Mouse (Mus musculus) heart, embryonic 16.5 days (tissue): Measurements from ENCODE around the gene Olfr716. TPM values are rescaled to one million over a fixed set of nuclear protein-coding genes. Genes with fewer than 3 reads are reported as not detected.
"Not testable (repeated sequence)": the region's sequence is repeated elsewhere in the genome, so short reads cannot be mapped to it uniquely, and the experiment has no call there.

Experiments used
- ATAC-seq: fragments of 200-750 bp; cut with Nextera tagmentation; replicated peaks from 2 replicates; pipeline ENCODE4 v1.8.0; 2017; ENCODE audit warnings: moderate number of reproducible peaks; ENCODE audit not compliant: insufficient read depth, low FRiP score; ENCODE audit errors: extremely low read depth
- H3K27ac ChIP-seq: fragments of 300-500 bp; sonication (generic); 2 replicates; pipeline ENCODE4 v1.5.1; 2014; ENCODE audit warnings: mild to moderate bottlenecking, low read length, control low read depth, moderate library complexity
- H3K27me3 ChIP-seq: fragments of 300-500 bp; sonication (generic); 2 replicates; pipeline ENCODE4 v1.6.1; 2014; ENCODE audit warnings: low read length, mixed read lengths; ENCODE audit not compliant: control insufficient read depth, insufficient read depth
- H3K36me3 ChIP-seq: fragments of 300-500 bp; sonication (generic); 2 replicates; pipeline ENCODE4 v1.6.1; 2014; ENCODE audit not compliant: control insufficient read depth, insufficient read depth
- H3K4me1 ChIP-seq: fragments of 300-500 bp; sonication (generic); 2 replicates; pipeline ENCODE4 v1.6.1; 2014; ENCODE audit warnings: low read length, mixed read lengths; ENCODE audit not compliant: control insufficient read depth, insufficient read depth
- H3K4me2 ChIP-seq: fragments of 300-500 bp; sonication (generic); 2 replicates; pipeline ENCODE4 v1.6.1; 2014; ENCODE audit warnings: low read depth, mild to moderate bottlenecking, control low read depth, low read length
- H3K4me3 ChIP-seq: fragments of 300-500 bp; sonication (generic); 2 replicates; pipeline ENCODE4 v1.5.1; 2014; ENCODE audit warnings: mild to moderate bottlenecking, control low read depth, low read length
- H3K9ac ChIP-seq: fragments of 300-500 bp; sonication (generic); 2 replicates; pipeline ENCODE4 v1.6.1; 2014; ENCODE audit warnings: low read length, control low read depth
- H3K9me3 ChIP-seq: fragments of 300-500 bp; sonication (generic); replicated peaks from 2 replicates; pipeline ENCODE4 v1.6.1; 2016; ENCODE audit warnings: low read length; ENCODE audit not compliant: control insufficient read depth
- WGBS: fragments of 180-500 bp; shearing (Covaris S2); extraction: QIAGEN DNeasy Blood & Tissue Kit; methylation state at CpG from one replicate; pipeline ENCODE4 v1.1.7; 2014; 5-methylcytosine and 5-hydroxymethylcytosine counted together
- polyA plus RNA-seq: library from polyadenylated mRNA; unstranded; fragments of >200 nt; fragmentation: Nextera tagmentation; extraction: Ambion mirVana; gene quantifications from 2 replicates; pipeline ENCODE4 v1.2.1, GENCODE M21; 2015

Olfr716 gene
- not detected in 2 replicates for polyA plus RNA-seq

DNA sequence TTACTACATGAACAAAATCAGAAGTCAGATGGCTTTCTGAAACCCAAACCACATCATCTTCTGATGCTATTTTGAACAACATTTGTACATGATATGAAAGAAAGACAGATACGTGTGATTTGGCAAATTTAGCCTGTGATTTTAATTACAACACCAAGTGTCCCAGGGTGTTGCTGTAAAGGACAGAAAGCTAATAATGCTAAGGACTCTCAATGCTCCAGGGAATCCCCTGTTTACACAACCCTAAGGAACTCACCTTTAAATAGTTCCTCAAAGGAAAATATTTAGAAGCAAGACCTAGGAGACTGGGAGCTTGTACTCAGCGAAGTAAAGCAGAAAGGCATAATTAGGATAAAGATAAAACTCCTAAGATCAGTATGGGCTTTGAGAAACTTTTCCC is at the start of gene Olfr716:
TSS of gene Olfr716 (plus strand) at position 301 of the 400 bp plus-strand sequence.
- H3K27ac ChIP-seq, H3K9ac ChIP-seq, H3K4me2 ChIP-seq, H3K27me3 ChIP-seq, H3K4me3 ChIP-seq, H3K9me3 ChIP-seq, H3K4me1 ChIP-seq, H3K36me3 ChIP-seq, ATAC-seq: not testable (repeated sequence)
- WGBS: 51% methylated on average over 2 of the region's 2 CpGs

DNA sequence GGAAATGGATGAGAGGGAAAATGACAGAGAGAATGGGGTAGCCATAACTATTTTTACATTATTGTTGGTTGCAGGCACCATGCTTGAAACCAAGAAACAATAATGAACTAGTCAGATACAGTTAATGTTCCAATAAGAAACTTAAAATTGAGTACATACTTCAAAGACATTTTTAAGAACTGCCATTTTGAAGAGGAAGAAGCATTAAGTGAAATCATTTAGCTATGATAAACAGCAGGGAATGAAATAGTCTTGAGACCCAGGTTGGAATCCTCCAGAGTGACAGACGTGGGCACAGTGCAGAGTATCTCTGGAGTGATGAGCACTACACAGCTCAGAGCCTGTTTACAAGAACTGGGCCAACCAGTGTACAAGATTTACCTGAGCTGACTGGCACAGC is 45.2 kb upstream of the Olfr716 start, which contains the start of gene Olfr17:
TSS of gene Olfr17 (plus strand) at position 301 of the 400 bp plus-strand sequence.
- no peak within 1 kb of the TSS for H3K4me3 ChIP-seq
- no peak within 1 kb of the TSS for H3K27ac ChIP-seq
- no peaks in the 10 kb centered on the region for H3K9me3 ChIP-seq
- no peaks in the 10 kb centered on the region for H3K4me1 ChIP-seq
- H3K4me2 ChIP-seq: no peak within 1 kb of the TSS
- WGBS: 36% methylated on average over 1 of the region's 1 CpGs
- no peaks in the 10 kb centered on the region for H3K27me3 ChIP-seq
- no peak for ATAC-seq
- no peak within 1 kb of the TSS for H3K9ac ChIP-seq
- H3K36me3 ChIP-seq: no peaks in the 10 kb centered on the region

DNA sequence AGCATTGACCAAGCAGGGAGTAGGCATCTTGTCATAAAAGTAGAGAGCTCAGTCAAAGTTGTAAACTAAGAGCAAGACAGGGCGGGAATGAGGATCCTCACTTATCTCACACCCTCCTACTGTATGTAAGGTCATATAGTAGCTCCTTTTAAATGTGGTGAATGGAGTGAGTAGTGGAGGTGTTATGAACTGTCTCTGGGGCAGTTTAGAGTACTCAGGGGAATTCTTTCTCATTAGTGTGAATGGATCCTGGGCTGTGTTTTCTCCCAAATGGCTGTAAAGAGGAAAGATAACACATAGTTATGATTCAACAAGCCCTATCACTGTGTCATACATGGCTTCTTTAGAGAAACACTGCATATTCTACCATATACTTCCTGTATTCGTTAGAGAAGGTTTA is 27.9 kb upstream of the Olfr716 start, which contains the start of gene Olfr715b:
TSS of gene Olfr715b (minus strand) at position 101 of the 400 bp plus-strand sequence.
- H3K4me3 ChIP-seq, H3K9me3 ChIP-seq, H3K9ac ChIP-seq, H3K27ac ChIP-seq, H3K4me2 ChIP-seq, H3K36me3 ChIP-seq, H3K27me3 ChIP-seq, H3K4me1 ChIP-seq, ATAC-seq: not testable (repeated sequence)
- WGBS: 56% methylated on average over 1 of the region's 2 CpGs

DNA sequence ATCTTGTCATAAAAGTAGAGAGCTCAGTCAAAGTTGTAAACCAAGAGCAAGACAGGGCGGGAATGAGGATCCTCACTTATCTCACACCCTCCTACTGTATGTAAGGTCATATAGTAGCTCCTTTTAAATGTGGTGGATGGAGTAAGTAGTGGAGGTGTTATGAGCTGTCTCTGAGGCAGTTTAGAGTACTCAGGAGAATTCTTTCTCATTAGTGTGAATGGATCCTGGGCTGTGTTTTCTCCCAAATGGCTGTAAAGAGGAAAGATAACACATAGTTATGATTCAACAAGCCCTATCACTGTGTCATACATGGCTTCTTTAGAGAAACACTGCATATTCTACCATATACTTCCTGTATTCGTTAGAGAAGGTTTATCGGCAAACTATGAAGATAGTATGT is 7.1 kb upstream of the Olfr716 start, which contains the start of gene Olfr715:
TSS of gene Olfr715 (minus strand) at position 101 of the 400 bp plus-strand sequence.
- not testable (repeated sequence) for H3K9ac ChIP-seq, H3K27me3 ChIP-seq, H3K4me3 ChIP-seq, H3K4me2 ChIP-seq, H3K36me3 ChIP-seq, H3K27ac ChIP-seq, ATAC-seq, H3K9me3 ChIP-seq, H3K4me1 ChIP-seq
- WGBS: 81% methylated on average over 2 of the region's 3 CpGs

DNA sequence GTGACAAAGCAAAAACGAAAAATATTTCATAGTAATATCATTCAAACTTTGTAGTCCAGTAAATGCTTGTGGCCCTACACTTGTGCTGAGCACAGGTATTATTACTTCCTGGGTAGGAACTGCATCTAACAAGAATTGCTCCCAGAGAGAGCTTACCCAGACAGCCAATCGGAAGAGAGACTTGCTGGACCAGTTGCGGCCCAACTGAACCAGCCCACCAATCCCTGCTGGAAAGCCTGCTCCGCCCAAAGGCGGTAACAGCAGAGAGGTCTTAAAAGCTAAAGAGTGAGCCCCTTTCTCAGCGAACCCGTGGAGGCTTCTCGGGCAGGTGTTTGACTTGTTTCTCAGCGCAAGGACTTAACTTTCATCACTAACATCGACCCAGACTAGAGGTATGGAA is 28.6 kb downstream of the Olfr716 start, which contains the start of gene Nlrp14:
TSS of gene Nlrp14 (plus strand) at position 301 of the 400 bp plus-strand sequence.
- no peaks in the 10 kb centered on the region for H3K4me1 ChIP-seq
- no peak within 1 kb of the TSS for H3K27ac ChIP-seq
- H3K9ac ChIP-seq: no peak within 1 kb of the TSS
- no peaks in the 10 kb centered on the region for H3K27me3 ChIP-seq
- no peaks in the 10 kb centered on the region for H3K36me3 ChIP-seq
- 67% methylated on average over 10 of the region's 10 CpGs for WGBS
- H3K4me2 ChIP-seq: no peak within 1 kb of the TSS
- H3K9me3 ChIP-seq: no peaks in the 10 kb centered on the region; the same call in 1 of the 2 replicates
- H3K4me3 ChIP-seq: no peak within 1 kb of the TSS
- ATAC-seq: no peak

DNA sequence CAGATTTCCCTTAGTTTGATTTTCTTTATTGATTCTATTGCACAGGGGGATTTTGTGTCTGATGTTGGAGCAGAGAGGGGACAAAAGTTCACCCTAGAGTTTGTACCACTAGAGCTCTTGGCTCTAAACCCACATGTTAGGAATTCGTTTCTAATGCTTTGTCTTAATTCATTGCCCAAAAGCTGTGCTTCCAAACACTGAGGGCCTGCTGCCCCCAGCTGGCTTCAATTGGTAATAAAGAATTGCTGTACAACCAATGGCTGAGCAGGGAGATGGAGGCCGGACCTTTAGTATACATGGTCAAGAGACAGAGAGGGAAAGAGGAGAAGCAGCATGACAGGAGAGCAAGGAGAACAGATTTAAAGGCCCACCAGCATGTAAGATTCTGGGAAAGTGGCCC is 42.3 kb downstream of the Olfr716 start:
- H3K9me3 ChIP-seq: no peaks in the 10 kb centered on the region
- no peaks in the 10 kb centered on the region for H3K27me3 ChIP-seq
- H3K4me2 ChIP-seq: no peak overlapping the region
- H3K9ac ChIP-seq: no peak overlapping the region
- H3K27ac ChIP-seq: no peak overlapping the region
- H3K4me3 ChIP-seq: no peak overlapping the region
- no peaks in the 10 kb centered on the region for H3K4me1 ChIP-seq
- 43% methylated on average over 2 of the region's 2 CpGs for WGBS
- H3K36me3 ChIP-seq: no peaks in the 10 kb centered on the region
- no peak for ATAC-seq

Other genes with a start within 250 kb of the Olfr716 start
- not detected in 2 replicates for gene Olfr707, start 237.1 kb upstream of the Olfr716 start, polyA plus RNA-seq
- not detected in 2 replicates for gene Olfr1532-ps1, start 230.3 kb upstream of the Olfr716 start, polyA plus RNA-seq
- gene Olfr709-ps1, start 206.1 kb upstream of the Olfr716 start, polyA plus RNA-seq: not detected in 2 replicates
- gene Olfr710, start 190.0 kb upstream of the Olfr716 start, polyA plus RNA-seq: not detected in 2 replicates
- gene Olfr6, start 174.4 kb upstream of the Olfr716 start, polyA plus RNA-seq: not detected in 2 replicates
- gene Olfr711, start 162.9 kb upstream of the Olfr716 start, polyA plus RNA-seq: not detected in 2 replicates
- not detected in 2 replicates for gene Olfr2, start 132.3 kb upstream of the Olfr716 start, polyA plus RNA-seq
- not detected in 2 replicates for gene Olfr713, start 107.2 kb upstream of the Olfr716 start, polyA plus RNA-seq
- gene Olfr714, start 67.3 kb upstream of the Olfr716 start, polyA plus RNA-seq: not detected in 2 replicates
- gene Olfr17, start 45.1 kb upstream of the Olfr716 start, polyA plus RNA-seq: not detected in 2 replicates
- gene Olfr715b, start 28.0 kb upstream of the Olfr716 start, polyA plus RNA-seq: not detected in 2 replicates
- gene Olfr715, start 7.2 kb upstream of the Olfr716 start, polyA plus RNA-seq: not detected in 2 replicates
- not detected in 2 replicates for gene Nlrp14, start 28.7 kb downstream of the Olfr716 start, polyA plus RNA-seq
- gene Rbmxl2, start 71.1 kb downstream of the Olfr716 start, polyA plus RNA-seq: not detected in 2 replicates
- 0.25 and 0.33 TPM in 2 replicates for gene Syt9, start 232.4 kb downstream of the Olfr716 start, polyA plus RNA-seq